Mouse (Mus musculus) heart, embryonic 14.5 days (tissue): ENCODE measurements around the gene Asic4. TPM values are rescaled to one million over a fixed set of nuclear protein-coding genes. Genes with fewer than 3 reads are reported as not detected.

ENCODE experiments used
- ATAC-seq: fragments of 200-750 bp; cut with Nextera tagmentation; 2 replicates; pipeline ENCODE4 v1.8.0; 2017; ENCODE audit warnings: low read depth, moderate TSS enrichment; ENCODE audit not compliant: insufficient number of reproducible peaks, insufficient read depth, low FRiP score
- H3K27ac ChIP-seq, 2 experiments: fragments of 200-500 bp in 1 of 2; fragments of 300-500 bp in 1 of 2; sonication (generic) in 1 of 2; replicated peaks in 1 of 2; 2 replicates each; pipeline ENCODE4 v1.5.1; 2012 to 2014; ENCODE audit warnings: low read depth in 2 of 2, low read length in 2 of 2, control low read depth in 1 of 2, mild to moderate bottlenecking in 1 of 2, mixed read lengths in 1 of 2; ENCODE audit not compliant: control insufficient read depth in 1 of 2, insufficient read depth in 1 of 2
- H3K27me3 ChIP-seq: fragments of 300-500 bp; sonication (generic); 2 replicates; pipeline ENCODE4 v1.6.1; 2014; ENCODE audit warnings: mild to moderate bottlenecking, low read length, control low read depth; ENCODE audit not compliant: control insufficient read depth, insufficient read depth
- H3K36me3 ChIP-seq: fragments of 300-500 bp; sonication (generic); 2 replicates; pipeline ENCODE4 v1.6.1; 2014; ENCODE audit warnings: mild to moderate bottlenecking, control low read depth, low read length, mixed read lengths; ENCODE audit not compliant: control insufficient read depth, insufficient read depth
- H3K4me1 ChIP-seq, 2 experiments: fragments of 200-500 bp in 1 of 2; fragments of 300-500 bp in 1 of 2; sonication (generic) in 1 of 2; 2 replicates each; pipeline ENCODE4 v1.6.1; 2012 to 2014; ENCODE audit warnings: low read length in 2 of 2, control low read depth in 1 of 2, mixed read lengths in 1 of 2; ENCODE audit not compliant: control insufficient read depth in 2 of 2, insufficient read depth in 2 of 2
- H3K4me2 ChIP-seq: fragments of 300-500 bp; sonication (generic); 2 replicates; pipeline ENCODE4 v1.6.1; 2014; ENCODE audit warnings: mild to moderate bottlenecking, low read length
- H3K4me3 ChIP-seq, 2 experiments: fragments of 200-500 bp in 1 of 2; fragments of 300-500 bp in 1 of 2; sonication (generic) in 1 of 2; 2 replicates each; pipeline ENCODE4 v1.5.1; 2012 to 2014; ENCODE audit warnings: low read length in 2 of 2, mild to moderate bottlenecking in 2 of 2, control low read depth in 1 of 2, low read depth in 1 of 2, moderate library complexity in 1 of 2; ENCODE audit not compliant: control insufficient read depth in 1 of 2, insufficient read depth in 1 of 2
- H3K9ac ChIP-seq: fragments of 300-500 bp; sonication (generic); 2 replicates; pipeline ENCODE4 v1.6.1; 2014; ENCODE audit warnings: mild to moderate bottlenecking, low read length
- H3K9me3 ChIP-seq: fragments of 300-500 bp; sonication (generic); 2 replicates; pipeline ENCODE4 v1.6.1; 2016; ENCODE audit warnings: low read length, control low read depth; ENCODE audit not compliant: control insufficient read depth
- WGBS: fragments of 180-500 bp; shearing (Covaris S2); extraction: QIAGEN DNeasy Blood & Tissue Kit; methylation state at CpG from one replicate; pipeline ENCODE4 v1.1.7; 2014; 5-methylcytosine and 5-hydroxymethylcytosine counted together
- polyA plus RNA-seq: library from polyadenylated mRNA; unstranded; fragments of >200 nt; fragmentation: Nextera tagmentation; extraction: Ambion mirVana; gene quantifications from 2 replicates; pipeline ENCODE4 v1.2.1, GENCODE M21; 2014

Gene Asic4
- polyA plus RNA-seq, 1 experiment from 2014 or later, result 0.18 TPM

GRCm38 (mm10) chr1:75412196-75412595 is 38.0 kb upstream of the Asic4 start:
- Histone ChIP-seq H3K27ac (no peak overlapping the region), H3K27me3 (no peaks in the 10 kb centered on the region), H3K36me3 (peaks cover 88% of the 10 kb centered on the region), H3K4me2 (no peak overlapping the region), H3K9me3 (no peaks in the 10 kb centered on the region), H3K4me3 (no peak overlapping the region), H3K4me1 (peaks cover 20 to 30% of the 10 kb centered on the region in 2 experiments), H3K9ac (no peak overlapping the region)
- ATAC-seq, result no peak
- WGBS, result 88% methylated on average over 3 of the region's 3 CpGs

GRCm38 (mm10) chr1:75413749-75414148 is 36.5 kb upstream of the Asic4 start:
- H3K27me3 ChIP-seq, result no peaks in the 10 kb centered on the region
- WGBS, result 54% methylated on average over 3 of the region's 3 CpGs
- H3K9ac ChIP-seq, result no peak overlapping the region
- ATAC-seq, result no peak
- peaks cover 95% of the 10 kb centered on the region for H3K36me3 ChIP-seq
- H3K27ac ChIP-seq, result peak overlapping the region in 1 of 2 experiments; percentile 44; a peak in 2 of 4 replicates
- H3K4me1 ChIP-seq, result peaks cover 11 to 20% of the 10 kb centered on the region in 2 experiments; a peak in 3 of 4 replicates
- no peak overlapping the region for H3K4me2 ChIP-seq
- no peaks in the 10 kb centered on the region for H3K9me3 ChIP-seq
- no peak overlapping the region for H3K4me3 ChIP-seq

- Histone ChIP-seq H3K27me3 (peaks cover 24% of the 10 kb centered on the region), H3K9ac (peak overlapping the region; percentile 50), H3K9me3 (no peaks in the 10 kb centered on the region), H3K27ac (no peak overlapping the region), H3K36me3 (peaks cover 87% of the 10 kb centered on the region), H3K4me1 (peaks cover 11 to 29% of the 10 kb centered on the region in 2 experiments; a peak in 3 of 4 replicates), H3K4me2 (peak overlapping the region; percentile 56; the same call in 1 of the 2 replicates), H3K4me3 (no peak overlapping the region)
- 0 out of 2 replicates have a peak, but pooled peaks have one; percentile 37 for ATAC-seq
- 21% methylated on average over 20 of the region's 20 CpGs for WGBS
Measured at GRCm38 (mm10) chr1:75421794-75422193, 28.4 kb upstream of the Asic4 start.

GRCm38 (mm10) chr1:75422216-75422822 is 27.9 kb upstream of the Asic4 start:
- Histone ChIP-seq H3K27ac (no peak overlapping the region), H3K4me3 (peak overlapping the region; percentile 4 to 27; a peak in 3 of 4 replicates), H3K9me3 (no peaks in the 10 kb centered on the region), H3K27me3 (peaks cover 24% of the 10 kb centered on the region), H3K4me1 (peaks cover 11 to 29% of the 10 kb centered on the region in 2 experiments; a peak in 3 of 4 replicates), H3K4me2 (peak overlapping the region; percentile 56), H3K9ac (peak overlapping the region; percentile 54), H3K36me3 (peaks cover 87% of the 10 kb centered on the region)
- ATAC-seq, result no peak
- 14% methylated on average over 32 of the region's 32 CpGs for WGBS

GRCm38 (mm10) chr1:75422823-75423471 is 27.3 kb upstream of the Asic4 start:
- H3K4me1 ChIP-seq, result peaks cover 11 to 29% of the 10 kb centered on the region in 2 experiments; a peak in 3 of 4 replicates
- peak overlapping the region; percentile 4 to 27; a peak in 3 of 4 replicates for H3K4me3 ChIP-seq
- peak overlapping the region; percentile 56 for H3K4me2 ChIP-seq
- no peaks in the 10 kb centered on the region for H3K9me3 ChIP-seq
- peaks cover 24% of the 10 kb centered on the region for H3K27me3 ChIP-seq
- WGBS, result 10% methylated on average over 71 of the region's 71 CpGs
- peak overlapping the region; percentile 54 for H3K9ac ChIP-seq
- H3K36me3 ChIP-seq, result peaks cover 87% of the 10 kb centered on the region
- ATAC-seq, result no peak
- no peak overlapping the region for H3K27ac ChIP-seq

GRCm38 (mm10) chr1:75423780-75424390 is 26.4 kb upstream of the Asic4 start:
- ATAC-seq, result no peak
- no peaks in the 10 kb centered on the region for H3K9me3 ChIP-seq
- H3K4me1 ChIP-seq, result peaks cover 11 to 29% of the 10 kb centered on the region in 2 experiments; a peak in 3 of 4 replicates
- H3K27me3 ChIP-seq, result peaks cover 24% of the 10 kb centered on the region
- 81% methylated on average over 11 of the region's 11 CpGs for WGBS
- no peak overlapping the region for H3K4me2 ChIP-seq
- H3K36me3 ChIP-seq, result peaks cover 87% of the 10 kb centered on the region
- no peak overlapping the region for H3K4me3 ChIP-seq
- H3K9ac ChIP-seq, result no peak overlapping the region; the same call in 1 of the 2 replicates
- no peak overlapping the region for H3K27ac ChIP-seq

- Histone ChIP-seq H3K9ac (no peak overlapping the region), H3K27me3 (peaks cover 20% of the 10 kb centered on the region), H3K27ac (no peak overlapping the region), H3K4me1 (peaks cover 11 to 29% of the 10 kb centered on the region in 2 experiments; a peak in 3 of 4 replicates), H3K9me3 (no peaks in the 10 kb centered on the region), H3K36me3 (peaks cover 87% of the 10 kb centered on the region), H3K4me3 (no peak overlapping the region), H3K4me2 (no peak overlapping the region)
- 34% methylated on average over 10 of the region's 10 CpGs for WGBS
- ATAC-seq, result no peak
Measured at GRCm38 (mm10) chr1:75425796-75426471, 24.3 kb upstream of the Asic4 start.
